Mouse (Mus musculus) gastrocnemius, postnatal 14 days (tissue): Measurements from ENCODE around the gene Mks1. TPM values are rescaled to one million over a fixed set of nuclear protein-coding genes. Genes with fewer than 3 reads are reported as not detected.
A peak's percentile ranks its signal among the peaks of the same experiment; 100 is the strongest.

Source experiments
- DNase-seq: peaks from one replicate; pipeline ENCODE4 v3.0.0; 2021; ENCODE audit warnings: mixed read lengths
- intact Hi-C: fragments of 180-260 bp; cut with DNase I; formaldehyde crosslinking; loops from one replicate; pipeline ENCODE4 v1.15.1; 2025; ENCODE audit warnings: low total_unique reads
- long read RNA-seq, 2 experiments: library from polyadenylated mRNA; stranded (forward); transcript quantifications; one replicate each; pipeline ENCODE4 v2.0.0; 2021
- total RNA-seq, 2 experiments: library from RNA; stranded (reverse); gene quantifications; 2 replicates each; pipeline ENCODE4 v1.2.3; 2021

Gene Mks1
- 1 to 10 TPM; 1.9 to 2.3 TPM for total RNA-seq
- long read RNA-seq, experiment 1, partial matches to known transcripts = 0 of 1 reads
- long read RNA-seq, experiment 1, other reads (novel, unspliced or antisense) = 0 of 1 reads
- long read RNA-seq, experiment 2, transcript Mks1-201 (18 exons, 2,499 nt) = major isoform, 5 of 5 reads
- long read RNA-seq, experiment 2, partial matches to known transcripts = 0 of 5 reads
- long read RNA-seq, experiment 2, other reads (novel, unspliced or antisense) = 0 of 5 reads

DNA sequence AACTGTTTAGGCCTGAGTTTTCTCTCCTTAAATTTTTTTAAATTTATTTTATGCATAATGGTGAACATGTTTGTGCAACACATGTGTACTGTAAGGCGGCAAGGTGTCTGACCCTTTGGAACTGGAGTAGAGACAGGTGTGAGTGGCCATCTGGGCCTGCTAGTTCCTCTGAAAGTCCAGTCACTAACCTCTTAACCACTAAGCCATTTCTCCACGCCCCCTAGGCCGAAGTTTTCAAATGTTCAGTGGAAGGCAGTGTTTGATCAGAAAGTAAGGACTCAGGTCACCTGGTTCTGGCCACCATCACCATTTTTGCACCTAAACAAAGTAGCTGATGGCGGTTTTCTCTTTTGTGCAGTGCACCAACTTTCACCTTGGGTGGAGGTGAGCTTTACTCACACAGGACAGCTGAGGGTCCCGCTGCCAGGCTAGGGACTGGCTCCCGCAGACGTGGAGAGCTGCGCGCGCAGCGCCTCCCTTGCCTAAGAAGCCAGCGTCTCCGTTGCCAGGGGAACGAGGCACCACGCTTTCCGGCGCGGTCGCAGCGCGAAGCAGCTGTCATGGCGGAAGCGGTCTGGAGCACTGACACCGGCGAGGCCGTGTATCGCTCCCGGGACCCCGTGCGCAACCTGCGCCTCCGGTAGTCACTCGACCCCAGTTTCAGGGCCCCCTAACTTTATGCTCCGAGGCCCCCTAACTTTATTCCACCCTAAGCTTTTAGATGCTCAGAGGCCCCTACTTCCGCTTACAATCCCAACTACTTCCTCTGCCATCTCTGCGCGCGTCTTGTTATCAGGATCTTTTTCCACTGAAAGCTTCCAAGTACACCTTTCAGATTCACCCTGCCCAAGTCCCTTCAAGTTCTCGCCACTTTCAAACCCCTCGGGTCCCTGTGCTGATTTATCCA lies at the start of gene Mks1:
Gene Mks1, plus strand, starts transcription at position 526 of the 907 bp plus-strand sequence.
- intact Hi-C loops = no loop called here
- peak; percentile 93 for DNase-seq

GRCm38 (mm10) chr11:87805448-87805847 lies 47.6 kb upstream of the Mks1 start:
- DNase-seq = no peak
- intact Hi-C loops = no loop called here

DNA sequence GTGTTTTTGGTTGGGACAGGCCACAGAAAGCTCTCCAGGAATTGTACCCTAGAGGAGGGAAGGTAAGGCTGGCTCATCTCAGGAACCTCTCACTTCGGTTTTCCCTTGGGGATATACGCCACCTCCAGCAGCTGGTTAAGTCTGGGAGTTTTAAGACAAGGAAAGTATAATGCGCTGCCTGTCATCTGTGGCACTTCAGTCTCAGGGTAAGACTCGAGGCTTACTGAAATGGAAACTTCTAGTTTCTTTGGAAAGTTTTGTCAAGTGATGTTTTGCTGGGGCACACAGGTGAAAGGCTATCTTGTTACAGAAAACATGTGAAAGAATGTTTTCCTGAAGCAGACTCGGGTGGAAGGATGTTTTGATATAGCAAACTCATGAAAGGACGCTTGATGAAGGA lies 45.6 kb upstream of the Mks1 start:
- DNase-seq = no peak
- intact Hi-C loops = no loop called here

GRCm38 (mm10) chr11:87808236-87808635 lies 44.8 kb upstream of the Mks1 start:
- intact Hi-C loops = no loop called here
- DNase-seq = no peak

DNA sequence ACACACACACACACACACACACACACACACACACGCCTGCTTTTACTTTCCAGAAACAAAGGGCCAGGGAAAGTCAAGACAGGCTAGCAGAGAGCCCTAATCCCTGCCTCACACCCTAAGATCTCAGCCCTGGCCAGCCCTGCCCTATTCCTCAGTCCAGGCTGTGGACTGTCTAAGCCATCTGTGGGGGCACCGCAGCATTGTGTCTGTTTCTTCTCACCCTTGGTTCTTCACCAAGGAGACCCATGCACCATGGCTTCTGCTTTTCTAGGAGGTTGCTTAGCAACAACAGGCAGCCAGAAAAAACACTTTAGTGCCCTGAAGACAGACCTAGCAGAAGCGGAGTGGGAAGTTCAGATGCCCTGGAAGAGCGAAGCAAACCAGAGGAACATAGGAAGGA lies 41.6 kb upstream of the Mks1 start:
- intact Hi-C loops = no loop called here
- DNase-seq = no peak

GRCm38 (mm10) chr11:87814831-87815230 lies 38.2 kb upstream of the Mks1 start:
- no peak for DNase-seq
- intact Hi-C loops = no loop called here

DNA sequence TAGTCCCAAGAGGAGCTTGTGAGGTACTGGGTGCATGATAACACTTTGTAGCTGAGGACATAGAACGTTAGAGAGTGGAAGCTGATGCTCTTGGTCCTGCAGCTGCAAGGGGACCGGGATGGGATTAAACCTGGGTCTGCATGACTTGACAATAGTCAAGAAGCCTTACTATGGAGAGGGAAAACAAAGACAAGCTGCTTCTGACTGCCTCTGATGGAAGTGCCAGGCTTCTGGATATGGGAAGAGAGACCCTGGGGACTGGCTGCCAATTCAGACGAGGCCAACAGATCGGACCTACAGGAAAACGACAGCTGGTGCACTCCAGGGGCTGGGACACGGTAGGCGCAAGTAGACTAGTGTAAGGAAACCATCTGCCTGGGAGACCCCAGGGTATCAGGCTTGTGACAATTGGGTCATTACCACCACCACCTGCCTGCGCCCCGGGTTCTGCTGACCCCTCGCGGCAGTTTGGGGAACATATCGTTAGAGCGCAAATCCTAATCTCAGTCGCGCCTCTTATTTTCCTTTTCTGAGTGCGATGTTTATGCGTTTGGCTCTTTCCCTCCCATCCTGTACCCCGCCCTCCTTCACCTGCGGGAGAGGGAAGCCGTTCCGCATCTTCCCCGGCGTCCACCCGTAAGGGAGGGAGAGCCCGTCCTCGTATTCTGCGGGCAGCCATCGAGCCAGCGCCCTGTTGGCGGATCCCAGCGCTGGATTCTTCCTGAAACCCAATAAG lies 36.1 kb upstream of the Mks1 start:
- intact Hi-C loops = no loop called here
- peak; percentile 17 for DNase-seq

GRCm38 (mm10) chr11:87817443-87817773 lies 35.6 kb upstream of the Mks1 start:
- DNase-seq = no peak
- intact Hi-C loops = no loop called here

GRCm38 (mm10) chr11:87821502-87821901 lies 31.5 kb upstream of the Mks1 start:
- intact Hi-C loops = no loop called here

DNA sequence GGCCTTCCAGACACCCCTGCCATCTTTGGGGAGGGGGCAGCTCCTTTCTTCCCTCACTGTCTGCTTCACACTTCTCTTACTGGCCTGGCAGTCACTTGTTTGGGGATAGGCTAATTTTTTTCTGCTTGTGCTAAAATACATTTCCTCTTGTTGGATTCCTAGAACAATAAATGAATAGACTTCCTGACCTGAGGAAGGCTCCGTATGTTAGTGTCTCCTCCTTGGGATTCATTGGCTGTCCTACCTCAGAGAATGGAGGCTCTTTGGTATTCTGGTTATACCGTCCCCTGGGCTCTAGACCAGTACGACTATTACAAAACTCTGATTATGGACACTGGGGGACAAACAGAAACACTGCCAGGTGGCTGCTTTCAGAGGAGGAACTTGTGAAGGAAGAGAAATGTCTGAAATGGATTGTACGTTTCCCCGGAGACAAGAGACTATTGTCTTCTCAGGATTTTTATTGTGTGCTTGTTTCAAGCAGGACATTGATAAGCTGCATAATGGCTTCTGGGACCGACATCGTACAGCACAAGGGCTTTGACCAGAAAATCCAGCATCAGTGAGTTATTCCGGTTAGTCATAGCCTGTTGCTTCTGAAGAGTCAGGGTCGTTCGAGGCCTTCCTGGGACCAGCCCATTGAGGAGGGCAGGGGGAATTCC lies 24.6 kb upstream of the Mks1 start, which contains the start of gene Lpo:
Gene Lpo, minus strand, starts transcription at position 51 of the 662 bp plus-strand sequence.
- no peak for DNase-seq
- intact Hi-C loops = no loop called here

More at GRCm38 (mm10) chr11:87821502-87821901, 31.5 kb upstream of the Mks1 start:
- DNase-seq = no peak

- DNase-seq = no peak
- intact Hi-C loops = no loop called here
Measured at GRCm38 (mm10) chr11:87840676-87841075, 12.3 kb upstream of the Mks1 start.

- intact Hi-C loops = no loop called here
- DNase-seq = no peak
Measured at GRCm38 (mm10) chr11:87841436-87841835, 11.6 kb upstream of the Mks1 start.

GRCm38 (mm10) chr11:87846968-87847600 lies 5.9 kb upstream of the Mks1 start:
- no peak for DNase-seq
- intact Hi-C loops = no loop called here

GRCm38 (mm10) chr11:87847884-87848283 lies 5.1 kb upstream of the Mks1 start:
- intact Hi-C loops = no loop called here

GRCm38 (mm10) chr11:87853597-87853954 lies 561 bp downstream of the Mks1 start:
- DNase-seq = no peak
- intact Hi-C loops = no loop called here

More at GRCm38 (mm10) chr11:87847884-87848283, 5.1 kb upstream of the Mks1 start:
- no peak for DNase-seq

- intact Hi-C loops = no loop called here
- DNase-seq = no peak
Measured at GRCm38 (mm10) chr11:87854550-87854949, 1.5 kb downstream of the Mks1 start.

GRCm38 (mm10) chr11:87859273-87859672 lies 6.3 kb downstream of the Mks1 start:
- no peak for DNase-seq

DNA sequence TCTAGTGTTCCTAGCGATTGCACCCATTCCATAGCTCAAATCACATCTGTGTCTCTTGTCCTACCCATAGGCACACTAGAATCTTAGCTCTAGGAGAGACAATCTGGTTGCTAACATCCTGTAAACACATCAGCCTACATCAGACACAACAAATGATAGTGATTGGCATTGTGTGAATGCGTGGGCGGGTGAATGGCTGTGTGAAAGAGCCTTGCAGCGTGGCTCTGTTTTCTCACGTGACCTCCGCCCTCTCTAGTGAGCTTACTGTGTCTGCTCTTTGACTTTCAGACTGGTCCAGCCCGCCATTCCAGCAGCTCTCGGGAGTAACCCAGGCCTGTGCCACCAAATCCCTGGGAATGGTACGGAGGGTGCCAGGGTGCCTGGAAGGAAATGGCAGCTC lies 7.4 kb downstream of the Mks1 start:
- DNase-seq = no peak
- intact Hi-C loops = no loop called here

More at GRCm38 (mm10) chr11:87859273-87859672, 6.3 kb downstream of the Mks1 start:
- intact Hi-C loops = no loop called here

GRCm38 (mm10) chr11:87862805-87863204 lies 9.8 kb downstream of the Mks1 start:
- intact Hi-C loops = no loop called here
- no peak for DNase-seq
